8 mouse cellular contexts compared by ENCODE assay signal in genomic region chr1:113992488-113992887, GRCm38 (mm10).
"Had no signal": no experiment of that assay in that cellular context is flagged by ENCODE, and none has a peak within 500 bp of the region (broad histone marks: within the 10 kb centered on the region; RNA-seq: fewer than 3 reads in every experiment).

No protein-coding gene starts in this region.

- DNase-seq: kidney, adult 11 months; kidney, adult 9 months; kidney, postnatal 36 days; lung, embryonic 14.5 days; lung, postnatal 14 days; spleen, adult 18-20 months; thymus, adult 2 months; thymus, postnatal 25 days had no signal
